Mouse (Mus musculus) liver, embryonic 16.5 days (tissue): Measurements from ENCODE around the gene Exoc3l. TPM values are rescaled to one million over a fixed set of nuclear protein-coding genes. Genes with fewer than 3 reads are reported as not detected.

Source experiments
- ATAC-seq: fragments of 200-750 bp; cut with Nextera tagmentation; 2 replicates; pipeline ENCODE4 v1.8.0; 2017; ENCODE audit warnings: low read depth, mild to moderate bottlenecking, moderate number of reproducible peaks, moderate library complexity
- H3K27ac ChIP-seq: fragments of 300-500 bp; sonication (generic); 2 replicates; pipeline ENCODE4 v1.5.1; 2014; ENCODE audit warnings: mild to moderate bottlenecking, low read length
- H3K27me3 ChIP-seq: fragments of 300-500 bp; sonication (generic); 2 replicates; pipeline ENCODE4 v1.6.1; 2014; ENCODE audit warnings: low read depth, low read length, mixed read lengths; ENCODE audit not compliant: control insufficient read depth, insufficient read depth
- H3K36me3 ChIP-seq: fragments of 300-500 bp; sonication (generic); 2 replicates; pipeline ENCODE4 v1.6.1; 2014; ENCODE audit warnings: mild to moderate bottlenecking; ENCODE audit not compliant: control insufficient read depth, insufficient read depth
- H3K4me1 ChIP-seq: fragments of 300-500 bp; sonication (generic); 2 replicates; pipeline ENCODE4 v1.6.1; 2014; ENCODE audit warnings: low read depth, low read length, mixed read lengths; ENCODE audit not compliant: control insufficient read depth
- H3K4me2 ChIP-seq: fragments of 300-500 bp; sonication (generic); 2 replicates; pipeline ENCODE4 v1.6.1; 2014; ENCODE audit warnings: low read depth, low read length, mixed read lengths
- H3K4me3 ChIP-seq: fragments of 300-500 bp; sonication (generic); 2 replicates; pipeline ENCODE4 v1.5.1; 2014; ENCODE audit warnings: low read depth, mild to moderate bottlenecking, low read length
- H3K9ac ChIP-seq: fragments of 300-500 bp; sonication (generic); 2 replicates; pipeline ENCODE4 v1.6.1; 2014; ENCODE audit warnings: low read depth, low read length
- H3K9me3 ChIP-seq: fragments of 300-500 bp; sonication (generic); replicated peaks from 2 replicates; pipeline ENCODE4 v1.6.1; 2016; ENCODE audit warnings: low read length; ENCODE audit not compliant: control insufficient read depth
- WGBS: fragments of 180-500 bp; shearing (Covaris S2); extraction: QIAGEN DNeasy Blood & Tissue Kit; methylation state at CpG from one replicate; pipeline ENCODE4 v1.1.7; 2014; ENCODE audit not compliant: insufficient replicate concordance; 5-methylcytosine and 5-hydroxymethylcytosine counted together
- polyA plus RNA-seq: library from polyadenylated mRNA; unstranded; fragments of >200 nt; fragmentation: Nextera tagmentation; extraction: Ambion mirVana; gene quantifications from 2 replicates; pipeline ENCODE4 v1.2.1, GENCODE M21; 2015

Exoc3l gene
- polyA plus RNA-seq, 1 experiment from 2014 or later = 6.5 TPM

GRCm38 (mm10) chr8:105308428-105308827 is 12.5 kb upstream of the Exoc3l start:
- no peak overlapping the region for H3K9ac ChIP-seq
- H3K4me1 ChIP-seq = peaks cover 48% of the 10 kb centered on the region
- H3K9me3 ChIP-seq = no peaks in the 10 kb centered on the region; the same call in 1 of the 2 replicates
- H3K36me3 ChIP-seq = peaks cover 73% of the 10 kb centered on the region
- no peak overlapping the region for H3K4me2 ChIP-seq
- 85% methylated on average over 10 of the region's 10 CpGs for WGBS
- no peak for ATAC-seq
- H3K27me3 ChIP-seq = no peaks in the 10 kb centered on the region
- no peak overlapping the region for H3K27ac ChIP-seq
- H3K4me3 ChIP-seq = no peak overlapping the region

DNA sequence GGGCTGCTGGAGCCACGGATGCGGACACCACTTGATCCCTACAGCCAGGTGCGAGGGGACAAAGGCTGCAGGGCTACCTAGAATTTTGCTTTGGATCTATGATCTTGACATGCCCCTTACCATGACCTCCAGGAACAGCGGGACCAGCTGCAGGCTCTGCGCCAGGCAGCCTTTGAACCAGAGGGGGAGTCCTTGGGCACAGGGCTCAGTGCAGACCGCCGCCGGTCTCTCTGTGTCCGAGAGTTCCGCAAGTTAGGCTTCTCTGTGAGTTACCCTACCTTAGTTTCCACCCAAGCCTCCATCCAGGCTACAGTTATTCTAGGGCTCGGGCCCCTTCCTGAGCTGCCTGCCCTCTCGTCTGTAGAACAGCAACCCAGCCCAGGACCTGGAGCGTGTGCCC is 11.8 kb upstream of the Exoc3l start:
- Histone ChIP-seq H3K36me3 (peaks cover 72% of the 10 kb centered on the region), H3K4me1 (peaks cover 48% of the 10 kb centered on the region), H3K4me2 (no peak overlapping the region), H3K27me3 (no peaks in the 10 kb centered on the region), H3K4me3 (no peak overlapping the region), H3K9me3 (no peaks in the 10 kb centered on the region; the same call in 1 of the 2 replicates), H3K9ac (no peak overlapping the region), H3K27ac (no peak overlapping the region)
- WGBS = 89% methylated on average over 13 of the region's 13 CpGs
- ATAC-seq = no peak

DNA sequence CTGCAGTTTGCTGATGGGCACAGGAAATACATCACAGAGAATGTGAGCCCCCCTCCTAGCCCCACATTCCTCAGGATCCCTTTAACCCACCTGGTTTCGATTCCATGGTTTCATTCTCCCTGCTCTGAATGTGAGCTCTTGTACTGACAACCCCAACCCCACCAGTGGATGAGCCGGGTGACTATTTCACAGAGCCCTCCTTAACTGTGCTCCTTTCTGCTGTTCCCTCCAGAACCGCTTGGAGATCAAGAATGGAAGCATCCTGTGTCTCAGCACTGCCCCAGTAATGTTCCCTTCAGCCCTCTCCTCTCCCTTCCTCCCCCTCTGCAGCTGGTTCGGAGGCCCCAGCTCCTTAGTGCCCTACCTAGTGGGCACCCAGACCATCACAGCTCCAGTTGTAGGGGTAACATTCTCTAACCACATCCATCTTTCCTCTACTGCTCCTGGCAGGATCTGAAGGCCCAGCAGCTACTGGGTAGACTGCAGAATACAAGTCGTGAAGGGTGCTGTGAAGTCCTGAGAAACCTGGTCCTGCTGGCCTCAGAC is 10.3 kb upstream of the Exoc3l start:
- H3K27ac ChIP-seq = peak overlapping the region; percentile 60
- H3K4me2 ChIP-seq = peak overlapping the region; percentile 59
- peaks cover 78% of the 10 kb centered on the region for H3K36me3 ChIP-seq
- peak overlapping the region; percentile 49; the same call in 1 of the 2 replicates for H3K9ac ChIP-seq
- no peak for ATAC-seq
- no peaks in the 10 kb centered on the region for H3K27me3 ChIP-seq
- peaks cover 49% of the 10 kb centered on the region for H3K4me1 ChIP-seq
- H3K9me3 ChIP-seq = no peaks in the 10 kb centered on the region; the same call in 1 of the 2 replicates
- peak overlapping the region; percentile 53 for H3K4me3 ChIP-seq
- 68% methylated on average over 5 of the region's 5 CpGs for WGBS

- H3K4me2 ChIP-seq = peak within 1 kb of the TSS; percentile 59
- peak within 1 kb of the TSS; percentile 49; the same call in 1 of the 2 replicates for H3K9ac ChIP-seq
- WGBS = 12% methylated on average over 29 of the region's 30 CpGs
- H3K27ac ChIP-seq = peak within 1 kb of the TSS; percentile 60
- H3K4me3 ChIP-seq = peak within 1 kb of the TSS; percentile 53
- ATAC-seq = peak; percentile 82
- peaks cover 79% of the 10 kb centered on the region for H3K36me3 ChIP-seq
- no peaks in the 10 kb centered on the region for H3K9me3 ChIP-seq
- H3K27me3 ChIP-seq = no peaks in the 10 kb centered on the region
- H3K4me1 ChIP-seq = peaks cover 49% of the 10 kb centered on the region
Observed at GRCm38 (mm10) chr8:105305211-105306145, 9.6 kb upstream of the Exoc3l start, which contains the start of gene Elmo3. TSS of gene Elmo3 (plus strand) at chr8:105305601.

DNA sequence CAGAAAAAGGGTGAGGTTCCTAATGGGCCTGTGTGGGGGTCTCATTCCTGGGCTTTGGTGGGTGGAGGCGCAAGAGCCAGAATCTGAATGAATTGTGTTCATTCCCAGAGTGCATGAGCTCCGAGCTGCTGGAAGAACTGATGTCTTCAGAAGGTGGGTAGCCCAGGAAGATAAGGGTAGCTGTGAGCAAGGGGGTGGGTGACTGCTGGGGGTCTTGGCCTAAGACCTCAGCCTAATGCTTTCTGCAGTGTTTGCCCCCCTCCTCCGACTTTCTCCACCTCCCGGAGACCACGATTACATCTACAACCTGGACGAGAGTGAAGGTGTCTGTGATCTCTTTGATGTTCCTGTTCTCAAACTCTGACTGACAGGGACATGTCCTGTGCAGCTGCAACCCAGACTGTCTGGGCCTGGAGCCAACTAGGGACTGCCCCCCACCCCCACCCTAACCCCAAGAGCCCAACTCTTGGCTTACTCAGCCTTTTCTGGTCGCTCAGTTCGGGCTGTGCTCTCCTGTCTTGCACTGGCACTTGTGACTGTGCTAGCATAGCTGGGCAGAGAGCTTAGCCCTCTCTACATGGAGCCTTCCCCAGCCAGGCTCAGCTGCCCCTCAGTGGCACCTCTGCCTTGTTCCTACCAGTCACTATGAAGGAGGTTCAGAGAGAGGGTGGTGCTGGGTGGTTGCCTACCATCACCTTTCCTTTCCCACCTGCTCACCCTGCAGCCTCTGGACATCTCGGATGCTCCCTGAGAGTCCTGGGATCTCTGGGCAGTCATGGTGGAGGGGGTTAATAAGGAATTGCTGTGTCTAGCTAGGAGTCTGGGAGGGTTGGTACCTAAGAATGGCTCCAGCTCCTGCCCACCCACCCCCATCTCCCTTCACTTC is 8.7 kb upstream of the Exoc3l start:
- no peaks in the 10 kb centered on the region for H3K27me3 ChIP-seq
- no peak for ATAC-seq
- 62% methylated on average over 9 of the region's 9 CpGs for WGBS
- H3K4me1 ChIP-seq = peaks cover 53% of the 10 kb centered on the region
- H3K36me3 ChIP-seq = peaks cover 74% of the 10 kb centered on the region
- no peaks in the 10 kb centered on the region for H3K9me3 ChIP-seq
- H3K9ac ChIP-seq = no peak overlapping the region
- peak overlapping the region; percentile 60 for H3K27ac ChIP-seq
- H3K4me2 ChIP-seq = peak overlapping the region; percentile 59; the same call in 1 of the 2 replicates
- no peak overlapping the region for H3K4me3 ChIP-seq

- H3K4me1 ChIP-seq = peaks cover 56% of the 10 kb centered on the region
- 0 out of 2 replicates have a peak overlapping the region, but pooled peaks have one; percentile 8 for H3K4me2 ChIP-seq
- ATAC-seq = no peak
Observed at GRCm38 (mm10) chr8:105303874-105304273, 8.0 kb upstream of the Exoc3l start.

GRCm38 (mm10) chr8:105303396-105303795 is 7.5 kb upstream of the Exoc3l start:
- peak overlapping the region; percentile 60 for H3K27ac ChIP-seq
- H3K27me3 ChIP-seq = no peaks in the 10 kb centered on the region
- peaks cover 61% of the 10 kb centered on the region for H3K4me1 ChIP-seq
- ATAC-seq = no peak
- H3K4me3 ChIP-seq = no peak overlapping the region
- WGBS = 56% methylated on average over 8 of the region's 8 CpGs
- no peak overlapping the region for H3K9ac ChIP-seq
- no peaks in the 10 kb centered on the region for H3K9me3 ChIP-seq
- H3K36me3 ChIP-seq = peaks cover 69% of the 10 kb centered on the region
- peak overlapping the region; percentile 83; the same call in 1 of the 2 replicates for H3K4me2 ChIP-seq

More at GRCm38 (mm10) chr8:105303874-105304273, 8.0 kb upstream of the Exoc3l start:
- 86% methylated on average over 9 of the region's 9 CpGs for WGBS
- Histone ChIP-seq H3K4me3 (no peak overlapping the region), H3K27ac (peak overlapping the region; percentile 60), H3K27me3 (no peaks in the 10 kb centered on the region), H3K36me3 (peaks cover 69% of the 10 kb centered on the region), H3K9ac (no peak overlapping the region), H3K9me3 (no peaks in the 10 kb centered on the region)

- WGBS = 30% methylated on average over 8 of the region's 8 CpGs
- H3K9ac ChIP-seq = peak overlapping the region; percentile 98
- peak overlapping the region; percentile 86 for H3K27ac ChIP-seq
Observed at GRCm38 (mm10) chr8:105299962-105300361, 4.1 kb upstream of the Exoc3l start.

More at GRCm38 (mm10) chr8:105299962-105300361, 4.1 kb upstream of the Exoc3l start:
- Histone ChIP-seq H3K4me3 (peak overlapping the region; percentile 97), H3K9me3 (no peaks in the 10 kb centered on the region), H3K36me3 (peaks cover 50% of the 10 kb centered on the region), H3K4me1 (peaks cover 51% of the 10 kb centered on the region), H3K27me3 (no peaks in the 10 kb centered on the region), H3K4me2 (peak overlapping the region; percentile 83)
- ATAC-seq = peak; percentile 94
